Mouse (Mus musculus) gastrocnemius, postnatal 36 days (tissue): ENCODE measurements around the gene Rpl36-ps4. TPM values are rescaled to one million over a fixed set of nuclear protein-coding genes. Genes with fewer than 3 reads are reported as not detected.
"Not testable (repeated sequence)": the region's sequence is repeated elsewhere in the genome, so short reads cannot be mapped to it uniquely, and the experiment has no call there.

Experiments
- DNase-seq, 2 experiments: peaks; one replicate each; pipeline ENCODE4 v3.0.0; 2022
- intact Hi-C: fragments of 180-260 bp; cut with DNase I; formaldehyde crosslinking; loops from one replicate; pipeline ENCODE4 v1.15.1; 2025
- total RNA-seq, 2 experiments: library from RNA; stranded (reverse); gene quantifications; 2 replicates each; pipeline ENCODE4 v1.2.3; 2021

Gene Rpl36-ps4
- total RNA-seq, 2 experiments from 2014 or later: not detected

- intact Hi-C loops: no loop called here
Measured at GRCm38 (mm10) chr17:87934326-87934725, 13.5 kb downstream of the Rpl36-ps4 start.

GRCm38 (mm10) chr17:87934736-87935135 is 14.0 kb downstream of the Rpl36-ps4 start:
- DNase-seq: no peak
- intact Hi-C loops: no loop called here

More at GRCm38 (mm10) chr17:87934326-87934725, 13.5 kb downstream of the Rpl36-ps4 start:
- no peak for DNase-seq

- intact Hi-C loops: no loop called here
- no peak for DNase-seq
Measured at GRCm38 (mm10) chr17:87936156-87936555, 15.4 kb downstream of the Rpl36-ps4 start.

GRCm38 (mm10) chr17:87948965-87949584 is 28.3 kb downstream of the Rpl36-ps4 start:
- intact Hi-C loops: loop anchor here (2.0 to 5.0 kb wide), 2 partner anchors 67 to 256 kb away; no protein-coding TSS in a partner anchor
- peak; percentile 45 to 54 for DNase-seq

- intact Hi-C loops, DNase-seq: not testable (repeated sequence)
Measured at GRCm38 (mm10) chr17:87954618-87955124, 33.9 kb downstream of the Rpl36-ps4 start.

GRCm38 (mm10) chr17:87957096-87957840 is 36.5 kb downstream of the Rpl36-ps4 start:
- DNase-seq: no peak
- intact Hi-C loops: no loop called here

- intact Hi-C loops: no loop called here
- no peak for DNase-seq
Measured at GRCm38 (mm10) chr17:87958283-87958682, 37.5 kb downstream of the Rpl36-ps4 start.

GRCm38 (mm10) chr17:87959406-87959805 is 38.6 kb downstream of the Rpl36-ps4 start:
- intact Hi-C loops, DNase-seq: not testable (repeated sequence)

- intact Hi-C loops, DNase-seq: not testable (repeated sequence)
Measured at GRCm38 (mm10) chr17:87959931-87960330, 39.2 kb downstream of the Rpl36-ps4 start.

- intact Hi-C loops: no loop called here
- DNase-seq: no peak
Measured at GRCm38 (mm10) chr17:87963081-87964075, 42.6 kb downstream of the Rpl36-ps4 start.

GRCm38 (mm10) chr17:87968483-87968926 is 47.7 kb downstream of the Rpl36-ps4 start:
- DNase-seq, intact Hi-C loops: not testable (repeated sequence)

Other genes starting within 250 kb of the Rpl36-ps4 start
- gene Msh2, start 248.6 kb upstream of the Rpl36-ps4 start, total RNA-seq: 1 to 10 TPM; 8.0 TPM
- not detected for gene Kcnk12, start 123.0 kb upstream of the Rpl36-ps4 start, total RNA-seq
- gene Msh6, start 54.1 kb downstream of the Rpl36-ps4 start, total RNA-seq: 1 to 10 TPM; 4.1 to 5.0 TPM
- 10 to 100 TPM; 25.5 to 28.0 TPM for gene Fbxo11, start 144.3 kb downstream of the Rpl36-ps4 start, total RNA-seq